In the genomic region with DNA sequence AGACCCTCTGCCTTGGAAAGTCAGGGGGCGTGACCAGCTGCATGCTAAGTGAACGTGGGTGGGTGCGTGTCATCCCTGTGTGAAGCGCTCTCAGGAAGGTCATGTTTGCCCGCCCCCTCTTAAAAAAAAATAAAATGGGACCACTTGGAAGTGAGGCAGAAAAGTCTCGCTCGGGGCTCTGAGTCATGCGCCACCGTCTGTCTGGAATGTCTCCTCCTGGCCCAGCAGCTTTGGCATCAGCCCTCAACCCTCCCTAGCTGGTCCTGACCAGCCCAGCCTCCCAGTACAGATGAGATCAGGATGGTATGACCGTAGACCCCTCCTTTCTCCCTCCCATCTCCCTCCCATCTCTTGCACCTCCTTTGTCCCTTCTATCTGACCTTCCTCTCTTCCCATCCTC, we compare ENCODE assay signal across 17 mouse cellular contexts. TPM values are rescaled to one million over a fixed set of nuclear protein-coding genes. Genes with fewer than 3 reads are reported as not detected.
DNase-seq lines count a peak whose midpoint lies in the region; ATAC-seq lines count a peak whose summit lies in the region.
"Had no signal": no experiment of that assay in that cellular context is flagged by ENCODE, and none has a peak within 500 bp of the region (broad histone marks: within the 10 kb centered on the region; RNA-seq: fewer than 3 reads in every experiment).

No protein-coding gene starts in this region.

- peak; percentile 35; the same call in 1 of the 2 replicates for ATAC-seq in kidney, embryonic 15.5 days (replicated peaks; ENCODE audit: low FRiP score)
- ATAC-seq in neural tube, embryonic 15.5 days (ENCODE audit: low FRiP score), result no peak
- ATAC-seq: forebrain, embryonic 14.5 days had no signal

- no peak overlapping the region for H3K4me2 ChIP-seq in kidney, embryonic 15.5 days
- no peak overlapping the region for H3K4me2 ChIP-seq in neural tube, embryonic 15.5 days
- H3K4me2 ChIP-seq: embryonic facial prominence, embryonic 15.5 days; heart, embryonic 11.5 days; neural tube, embryonic 12.5 days had no signal

- H3K4me1 ChIP-seq in kidney, embryonic 15.5 days, result peaks cover 21% of the 10 kb centered on the region
- peaks cover 24% of the 10 kb centered on the region for H3K4me1 ChIP-seq in neural tube, embryonic 15.5 days

- WGBS in kidney, embryonic 15.5 days, result 40% methylated on average over 10 of the region's 10 CpGs
- WGBS in neural tube, embryonic 15.5 days, result 73% methylated on average over 10 of the region's 10 CpGs

- H3K9ac ChIP-seq in kidney, embryonic 15.5 days, result no peak overlapping the region
- H3K9ac ChIP-seq in neural tube, embryonic 15.5 days (replicated peaks), result no peak overlapping the region
- H3K9ac ChIP-seq: embryonic facial prominence, embryonic 15.5 days; neural tube, embryonic 12.5 days had no signal

- H3K9me3 ChIP-seq in kidney, embryonic 15.5 days (replicated peaks), result no peaks in the 10 kb centered on the region
- no peaks in the 10 kb centered on the region for H3K9me3 ChIP-seq in neural tube, embryonic 15.5 days (replicated peaks)
- H3K9me3 ChIP-seq: embryonic facial prominence, embryonic 15.5 days; hindbrain, embryonic 10.5 days; neural tube, embryonic 12.5 days had no signal

- no peak overlapping the region for H3K27ac ChIP-seq in kidney, embryonic 15.5 days
- H3K27ac ChIP-seq in neural tube, embryonic 15.5 days (replicated peaks), result 0 out of 2 replicates have a peak overlapping the region, but pooled peaks have one; percentile 64
- H3K27ac ChIP-seq: macrophage; neural tube, embryonic 12.5 days had no signal

- H3K27me3 ChIP-seq in kidney, embryonic 15.5 days, result peaks cover 38% of the 10 kb centered on the region
- peaks cover 31% of the 10 kb centered on the region for H3K27me3 ChIP-seq in neural tube, embryonic 15.5 days (replicated peaks)

- peak; percentile 17 for DNase-seq in embryo, embryonic 10.5 days (ENCODE audit: low spot score)
- no peak for DNase-seq in embryo, embryonic 11 days
- DNase-seq in kidney, postnatal 10 days, result no peak
- no peak for DNase-seq in neural tube, embryonic 10.5 days (ENCODE audit: extremely low spot score, low spot score)
- DNase-seq in right cerebral cortex, postnatal 4 days, result no peak
- no peak for DNase-seq in natural killer cell, adult 2 months (ENCODE audit: low spot score in 2 of 2)
- DNase-seq: adrenal gland, postnatal 25 days; cerebellum, postnatal 14 days; midbrain, embryonic 14.5 days had no signal

- no peaks in the 10 kb centered on the region for H3K36me3 ChIP-seq in kidney, embryonic 15.5 days
- no peaks in the 10 kb centered on the region for H3K36me3 ChIP-seq in neural tube, embryonic 15.5 days
- H3K36me3 ChIP-seq: embryonic facial prominence, embryonic 15.5 days; hindbrain, embryonic 10.5 days; neural tube, embryonic 12.5 days had no signal

- H3K4me3 ChIP-seq in kidney, embryonic 15.5 days (replicated peaks), result no peak overlapping the region
- no peak overlapping the region for H3K4me3 ChIP-seq in neural tube, embryonic 15.5 days (replicated peaks)
- H3K4me3 ChIP-seq: embryonic facial prominence, embryonic 15.5 days; hindbrain, embryonic 10.5 days; neural tube, embryonic 12.5 days had no signal

RNA-seq across cellular contexts. Expression of gene Zfpm1, which starts 56.5 kb away (rescaled TPM):
- 2.2 and 2.4 TPM in 2 replicates for polyA plus RNA-seq in kidney, embryonic 15.5 days (2015; fragmentation: Nextera tagmentation; extraction: Ambion mirVana)
- 1.00 and 1.4 TPM in 2 replicates for polyA plus RNA-seq in neural tube, embryonic 15.5 days (2015; fragmentation: Nextera tagmentation; extraction: Ambion mirVana)
